Mouse (Mus musculus): ENCODE data around the gene Abcc4.
A peak's percentile ranks its signal among the peaks of the same experiment; 100 is the strongest.

The Abcc4 gene

GRCm38 (mm10) chr14:118710945-118711344 lies 4.9 kb upstream of the Abcc4 start:
- DNase-seq: peak in 1 of 2 experiments; percentile 63

- DNase-seq: peak; percentile 95 to 96
Measured at GRCm38 (mm10) chr14:118709736-118710135, 3.7 kb upstream of the Abcc4 start.

- DNase-seq: no peak
Measured at GRCm38 (mm10) chr14:118708126-118708525, 2.1 kb upstream of the Abcc4 start.

DNA sequence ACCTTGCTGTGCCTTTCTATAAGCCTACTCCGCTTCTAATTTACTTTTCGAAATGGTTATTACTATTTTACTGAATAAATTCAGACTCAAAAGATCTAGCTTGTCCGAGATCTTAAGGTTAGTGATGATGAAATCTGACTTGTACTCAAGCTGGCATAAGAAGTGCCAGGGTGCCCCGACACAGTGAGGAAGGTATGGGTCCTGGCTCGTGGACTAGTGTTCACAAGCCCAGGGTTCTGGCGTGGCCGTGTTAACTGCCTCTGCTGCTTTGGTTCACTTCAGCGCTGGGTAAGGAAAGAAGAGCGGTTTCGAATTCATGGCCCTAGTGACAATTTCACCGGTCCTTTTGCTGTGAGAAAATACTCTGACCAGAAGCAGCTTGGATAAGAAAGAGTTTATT lies 943 bp upstream of the Abcc4 start:
- no peak for DNase-seq

DNA sequence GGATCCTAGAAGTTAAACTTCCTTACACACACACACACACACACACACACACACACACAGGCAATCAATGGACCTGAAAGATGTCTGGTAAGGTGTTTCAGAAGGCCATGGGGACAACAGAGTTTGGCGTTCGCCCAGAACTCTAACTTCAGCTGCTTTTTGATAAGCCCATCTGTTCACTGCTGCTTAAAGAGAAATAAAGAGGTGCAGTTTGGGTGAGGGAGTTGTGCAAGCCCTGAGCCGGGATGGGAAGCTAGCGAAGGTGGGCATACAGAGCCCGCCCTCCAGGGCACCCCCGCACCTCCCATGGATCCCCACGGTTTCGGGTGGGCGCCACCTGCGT lies 583 bp downstream of the Abcc4 start:
- peak in 1 of 2 experiments; percentile 44 for DNase-seq

DNA sequence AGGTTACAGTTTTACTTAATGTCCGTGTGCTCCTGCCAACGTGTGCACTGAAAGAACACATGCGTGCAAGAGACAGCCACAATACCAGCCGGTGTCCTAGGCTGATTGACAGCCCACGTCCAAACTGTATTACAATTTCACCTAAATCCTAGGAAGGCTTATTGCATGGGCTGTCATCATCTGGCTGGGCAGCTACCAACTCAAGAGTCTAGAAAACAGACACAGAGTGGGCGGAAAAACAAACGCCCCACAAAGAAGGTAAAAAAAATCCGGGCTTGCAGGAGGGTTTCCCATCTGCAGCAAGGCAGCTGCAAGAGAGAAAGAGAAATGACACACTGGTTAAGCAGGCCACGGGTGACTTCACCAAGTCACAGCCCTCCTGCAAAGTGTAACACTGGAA lies 2.7 kb downstream of the Abcc4 start:
- no peak for DNase-seq

GRCm38 (mm10) chr14:118701991-118702608 lies 3.9 kb downstream of the Abcc4 start:
- peak; percentile 77 to 87 for DNase-seq

GRCm38 (mm10) chr14:118700576-118700975 lies 5.4 kb downstream of the Abcc4 start:
- no peak for DNase-seq

DNA sequence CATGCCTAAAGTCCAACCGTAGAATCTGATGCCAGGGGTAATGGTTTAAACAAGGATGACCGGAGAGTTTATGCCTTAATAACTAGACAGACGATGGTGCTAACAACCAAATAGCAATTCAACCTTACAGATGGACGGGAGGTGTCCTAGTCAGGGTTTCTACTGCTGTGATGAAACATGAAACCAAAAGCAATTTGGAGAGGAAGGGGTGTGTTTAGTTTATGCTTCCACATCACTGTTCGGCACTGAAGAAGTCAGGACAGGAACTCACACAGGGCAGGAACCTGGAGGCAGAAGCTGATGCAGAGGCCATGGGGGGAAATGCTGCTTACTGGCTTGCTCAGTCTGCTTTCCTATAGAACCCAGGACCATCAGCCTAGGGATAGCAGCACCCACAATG lies 6.1 kb downstream of the Abcc4 start:
- DNase-seq: no peak

- no peak for DNase-seq
Measured at GRCm38 (mm10) chr14:118699508-118699907, 6.5 kb downstream of the Abcc4 start.

DNA sequence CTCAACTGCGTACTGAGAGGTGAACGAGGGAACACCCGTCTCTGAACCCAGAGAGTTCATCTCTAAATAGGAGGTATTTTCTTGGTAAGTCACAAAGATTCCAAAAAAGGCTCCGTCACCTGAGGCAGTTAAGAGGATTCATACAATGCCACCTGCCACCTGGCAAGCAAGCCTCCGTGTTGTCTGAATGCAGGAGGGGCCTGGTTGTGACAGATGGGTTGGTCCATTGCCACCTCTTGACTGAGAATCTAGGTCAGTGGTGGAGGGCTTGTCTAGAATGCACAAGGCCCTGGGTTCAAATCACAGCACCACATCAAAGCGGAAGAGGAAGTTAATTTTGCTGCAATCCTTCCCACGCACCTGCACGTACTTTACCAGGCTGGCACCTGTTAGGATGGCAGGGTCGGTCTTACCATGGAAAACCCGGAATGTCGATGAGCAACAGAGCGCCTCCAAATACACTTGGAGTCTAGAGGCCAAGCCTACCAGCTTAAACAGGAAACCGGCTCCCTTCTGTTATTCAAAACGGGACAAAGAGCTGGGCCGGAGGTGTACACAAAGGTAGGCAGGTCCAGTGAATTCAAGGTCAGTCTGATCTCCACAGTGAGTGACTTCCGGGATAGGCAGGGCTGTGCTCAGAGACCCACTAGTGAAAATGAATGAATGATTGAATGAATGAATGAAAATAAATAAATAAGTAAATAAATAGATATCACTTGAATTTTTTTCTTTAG lies 9.3 kb downstream of the Abcc4 start:
- DNase-seq: no peak

DNA sequence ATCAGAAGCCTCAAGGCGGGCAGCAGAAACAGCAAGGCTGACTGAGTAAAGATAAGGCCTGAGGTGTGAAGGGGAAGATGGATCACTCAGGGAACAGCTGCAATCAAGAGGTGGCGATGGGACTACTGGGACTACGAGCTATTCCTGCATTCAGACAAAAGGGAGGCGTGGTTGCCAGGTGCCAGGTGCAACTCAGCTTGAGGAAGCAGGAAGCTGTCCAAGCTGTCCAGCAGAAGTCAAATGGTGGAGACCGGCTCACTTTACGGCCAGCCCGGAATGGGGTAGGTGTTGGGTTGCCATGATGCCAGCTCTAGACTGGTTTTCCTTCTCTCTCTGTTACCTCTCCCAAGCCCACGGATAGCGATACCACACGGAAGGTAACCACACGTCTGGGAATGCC lies 10.2 kb downstream of the Abcc4 start:
- DNase-seq: no peak

DNA sequence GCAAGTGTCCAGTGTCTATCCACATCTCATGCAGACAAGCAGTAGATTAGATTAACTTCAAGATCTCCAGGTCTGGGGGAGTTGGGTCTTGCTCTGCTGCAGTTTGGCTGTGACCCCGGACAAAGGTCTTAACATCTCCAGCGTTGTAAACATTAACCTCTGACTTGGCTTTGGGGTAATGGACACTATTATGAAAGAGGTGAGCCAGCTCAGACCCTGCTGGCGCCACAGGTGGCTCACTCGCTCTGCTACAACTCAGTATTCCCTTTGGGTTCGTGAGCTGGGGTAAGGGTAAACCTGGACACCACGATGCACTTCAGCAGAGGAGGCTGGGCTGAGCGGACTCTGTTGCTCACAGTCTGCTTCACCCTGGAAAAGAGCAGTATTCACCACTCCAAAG lies 11.7 kb downstream of the Abcc4 start:
- peak; percentile 67 to 81 for DNase-seq

DNA sequence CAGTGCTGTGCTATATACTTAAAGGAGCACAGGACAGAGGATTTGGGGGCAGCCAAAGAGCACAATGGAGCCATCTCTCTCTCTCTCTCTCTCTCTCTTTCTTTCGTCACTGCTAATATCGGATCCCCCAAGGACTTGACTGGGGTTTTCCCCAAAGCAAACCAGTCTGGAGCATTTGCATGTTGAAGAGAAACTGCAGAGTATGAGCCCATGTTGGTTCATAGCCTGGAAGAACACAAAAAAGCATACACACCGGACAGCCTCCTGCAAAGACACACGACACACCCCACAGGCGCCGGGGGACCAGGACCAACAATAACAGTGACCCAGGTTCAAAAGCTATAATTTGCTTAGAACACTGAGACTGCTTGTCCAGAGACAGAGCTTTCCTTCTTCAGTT lies 14.1 kb downstream of the Abcc4 start:
- no peak for DNase-seq

DNA sequence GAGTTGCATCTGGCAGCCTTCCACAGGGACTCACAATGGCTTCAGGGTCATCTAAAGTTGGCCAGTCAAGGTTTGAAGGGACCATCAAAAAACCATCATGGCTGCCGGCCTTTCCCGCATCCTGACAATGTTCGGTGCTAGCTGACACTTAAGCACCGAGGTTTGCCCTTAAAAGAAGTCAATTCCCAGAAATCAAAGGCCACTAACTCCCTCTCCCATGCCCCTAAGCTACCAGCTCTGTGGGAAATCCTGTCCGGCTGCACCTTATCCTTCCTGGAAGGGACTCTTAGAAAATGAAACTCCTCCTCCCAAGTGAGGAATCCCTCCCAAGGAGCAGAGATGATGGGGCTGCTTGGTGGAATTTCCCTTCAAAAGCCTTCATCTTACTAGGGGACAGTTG lies 14.6 kb downstream of the Abcc4 start:
- no peak for DNase-seq

GRCm38 (mm10) chr14:118690921-118691320 lies 15.1 kb downstream of the Abcc4 start:
- peak in 1 of 2 experiments; percentile 53 for DNase-seq

DNA sequence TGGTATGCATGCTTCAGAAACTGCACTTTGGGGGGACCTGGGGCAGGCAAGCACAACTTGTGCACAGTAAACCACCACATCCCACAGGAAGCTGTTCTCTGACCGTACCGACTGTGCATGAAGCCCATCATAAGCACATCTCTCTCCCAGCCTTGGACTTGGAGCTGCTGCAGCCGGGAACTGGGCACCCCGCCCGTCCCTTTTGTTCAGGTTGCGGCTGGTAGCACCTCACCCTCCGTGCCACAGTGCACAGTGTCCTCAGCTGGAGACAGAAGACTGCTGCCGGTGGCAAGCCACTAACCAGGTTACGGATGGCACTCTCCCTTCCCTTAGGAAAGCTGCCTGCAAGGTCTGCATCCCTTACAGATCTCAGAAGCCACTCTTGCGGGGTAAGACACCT lies 15.7 kb downstream of the Abcc4 start:
- DNase-seq: peak in 1 of 2 experiments; percentile 69

DNA sequence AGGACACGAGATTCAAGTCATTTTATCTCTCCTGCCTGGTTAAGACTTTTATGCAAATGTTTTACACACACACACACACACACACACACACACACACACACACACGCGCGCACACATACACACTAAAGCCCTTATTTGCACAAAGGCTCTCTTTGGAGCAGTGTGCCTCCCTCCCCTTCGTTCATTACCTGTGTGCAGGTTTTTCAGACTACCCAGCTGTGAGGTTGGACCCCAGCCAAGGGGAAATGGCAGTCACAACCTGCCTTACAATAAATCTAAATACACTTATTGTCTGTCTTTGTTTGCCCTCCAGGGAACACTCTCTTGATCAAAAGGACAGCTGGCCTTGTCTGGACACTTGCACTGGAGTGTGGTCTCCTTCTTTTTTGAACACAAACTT lies 17.4 kb downstream of the Abcc4 start:
- DNase-seq: peak in 1 of 2 experiments; percentile 66

DNA sequence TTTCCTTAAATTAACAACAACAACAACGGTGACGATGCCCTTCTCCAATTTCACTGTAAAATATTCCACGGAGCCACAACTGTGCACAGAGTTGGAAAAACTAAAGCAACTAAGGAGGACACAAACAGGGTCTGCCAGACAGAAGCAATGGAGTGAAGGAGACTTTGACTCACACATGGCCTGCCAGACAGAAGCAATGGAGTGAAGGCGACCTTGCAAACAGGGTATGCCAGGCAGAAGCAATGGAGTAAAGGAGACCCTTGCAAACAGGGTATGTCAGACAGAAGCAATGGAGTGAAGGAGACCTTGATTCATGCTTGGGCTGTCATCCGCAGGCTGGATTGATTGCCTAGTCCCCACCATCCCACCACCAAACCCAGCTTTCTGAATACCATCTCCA lies 19.2 kb downstream of the Abcc4 start:
- no peak for DNase-seq

DNA sequence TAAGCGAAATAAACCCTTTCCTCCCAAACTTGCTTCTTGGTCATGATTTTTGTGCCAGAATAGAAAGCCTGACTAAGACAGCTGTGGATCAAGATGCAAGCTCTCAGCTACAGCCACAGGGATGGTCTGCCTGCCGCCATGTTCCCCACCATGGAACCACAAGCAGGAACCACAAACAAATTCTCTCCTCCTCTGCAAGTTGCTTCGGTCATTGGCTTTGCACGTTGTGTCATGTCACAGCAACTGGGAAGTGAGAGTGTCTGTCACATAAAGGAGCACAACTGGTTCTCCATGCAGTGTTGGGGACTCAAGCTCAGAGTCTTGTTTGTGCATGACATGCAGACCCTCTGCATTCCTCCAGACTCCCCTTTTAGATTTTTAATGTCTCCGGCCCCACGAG lies 20.4 kb downstream of the Abcc4 start:
- no peak for DNase-seq

DNA sequence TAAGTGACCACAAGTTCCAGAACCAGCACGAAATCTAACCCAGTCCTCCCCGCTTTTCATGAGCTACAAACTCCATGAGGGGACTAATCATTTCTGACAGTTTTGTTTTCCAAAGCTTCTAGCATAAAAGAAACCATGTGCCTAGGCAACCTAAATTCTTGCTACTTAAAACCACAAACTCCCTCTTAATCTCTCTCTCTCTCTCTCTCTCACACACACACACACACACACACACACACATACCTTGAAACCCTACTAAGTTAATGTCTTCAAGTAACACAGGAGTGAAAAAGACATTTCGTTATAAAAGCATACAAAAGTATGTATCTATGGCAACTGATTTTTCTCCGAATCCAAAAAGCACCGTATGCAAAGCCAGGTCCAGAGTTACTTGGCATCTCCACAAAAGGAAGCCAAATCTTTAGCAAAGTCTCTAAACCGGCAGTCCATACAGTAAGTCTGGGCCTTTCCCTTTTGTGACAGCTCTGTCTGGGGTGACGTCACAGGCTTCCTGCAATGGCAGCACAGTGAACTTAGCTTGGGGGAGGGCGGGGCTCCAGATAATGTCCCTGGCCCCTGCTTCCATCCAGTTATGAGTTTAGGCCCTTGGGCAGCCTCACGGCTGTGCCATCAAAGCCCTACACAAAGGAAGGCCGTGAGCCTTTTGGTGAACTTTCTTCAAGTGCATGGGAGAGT lies 23.5 kb downstream of the Abcc4 start:
- no peak for DNase-seq

DNA sequence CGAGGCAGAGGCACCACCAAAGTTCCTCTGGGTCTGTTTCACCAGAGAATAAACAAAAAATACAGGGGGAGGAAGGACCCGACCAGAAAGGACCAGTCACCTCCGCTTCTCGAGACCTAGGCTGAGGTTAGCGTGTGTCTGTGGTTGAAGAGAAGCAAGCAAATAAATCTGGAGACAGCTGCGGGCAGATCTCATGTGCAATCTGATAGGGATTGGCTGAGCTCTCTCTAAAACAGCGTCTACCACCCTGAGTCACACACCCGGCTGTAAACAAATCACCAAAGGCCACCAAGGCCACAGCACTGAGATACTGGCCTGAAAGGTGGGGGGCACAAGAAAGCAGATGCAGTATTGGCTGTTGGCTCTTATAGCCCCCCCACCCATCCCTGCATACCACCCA lies 24.9 kb downstream of the Abcc4 start:
- no peak for DNase-seq

DNA sequence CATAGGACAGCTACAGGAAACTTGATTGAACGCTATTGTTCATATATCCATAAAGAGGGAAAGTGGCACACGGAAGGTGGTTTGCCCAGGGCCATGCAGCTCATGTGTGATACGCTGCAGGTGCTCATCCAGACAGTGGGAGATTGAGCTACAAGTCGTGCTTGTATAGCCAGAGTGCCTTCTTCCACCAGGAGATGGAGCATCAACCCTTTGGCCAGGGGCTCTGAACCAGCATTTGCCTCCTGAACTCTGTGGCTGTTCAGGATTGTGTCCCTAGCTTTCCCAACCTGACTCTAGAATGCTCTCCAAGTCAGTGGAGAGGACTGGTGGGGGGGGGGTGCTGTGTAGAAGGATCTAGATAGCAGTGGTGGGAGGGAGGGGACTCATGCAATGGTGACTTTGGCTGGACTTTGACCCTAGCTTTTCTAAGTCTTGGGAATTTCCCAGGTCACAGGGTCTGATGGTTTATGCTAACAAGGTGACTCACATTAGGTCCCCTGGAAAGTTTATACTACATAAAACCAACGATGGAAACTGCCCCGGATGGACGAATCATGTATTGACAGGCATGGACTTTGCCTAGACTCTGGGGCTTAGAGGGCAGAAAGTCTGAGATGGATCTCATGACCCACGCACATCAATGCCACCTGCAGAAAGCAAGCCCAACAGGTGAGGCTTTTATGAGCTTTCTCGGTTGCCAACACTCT lies 27.6 kb downstream of the Abcc4 start:
- peak in 1 of 2 experiments; percentile 55 for DNase-seq
